Mouse (Mus musculus) liver, adult 2 months (tissue): ENCODE data around the gene Trabd2b.

ENCODE experiments used
- CTCF ChIP-seq: fragments of 200-500 bp; IDR thresholded peaks from 2 replicates; pipeline ENCODE4 v1.5.1; 2011; ENCODE audit warnings: low read depth, low read length, control low read depth
- POLR2A ChIP-seq: fragments of 200-500 bp; IDR thresholded peaks from 2 replicates; pipeline ENCODE4 v1.6.1; 2011; ENCODE audit warnings: low read length, control low read depth; ENCODE audit not compliant: insufficient read depth; ENCODE audit errors: extremely low read depth

DNA sequence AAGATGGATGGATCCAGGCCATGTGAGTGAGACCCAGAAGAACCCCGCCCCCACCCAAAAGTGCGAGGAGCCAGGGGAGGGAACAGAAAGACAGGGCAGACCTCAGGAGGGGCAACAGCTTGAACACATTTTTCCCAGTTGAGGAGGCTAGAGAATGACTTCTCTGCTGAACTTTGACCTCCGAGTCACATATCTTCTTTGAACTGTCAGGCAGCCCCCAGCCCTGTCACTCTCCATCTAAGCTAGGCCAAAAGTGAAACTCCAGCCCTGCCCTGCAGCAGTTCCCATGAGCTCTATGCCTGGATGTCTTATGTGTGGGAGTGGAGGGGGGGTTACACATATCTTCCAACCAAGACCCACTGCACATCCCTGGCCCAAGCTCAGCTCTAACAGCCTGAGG, 244.5 kb downstream of the Trabd2b start:
- TF ChIP-seq CTCF (no peak), POLR2A (no peak)
